24 mouse cellular contexts compared by ENCODE assay signal in the genomic region with DNA sequence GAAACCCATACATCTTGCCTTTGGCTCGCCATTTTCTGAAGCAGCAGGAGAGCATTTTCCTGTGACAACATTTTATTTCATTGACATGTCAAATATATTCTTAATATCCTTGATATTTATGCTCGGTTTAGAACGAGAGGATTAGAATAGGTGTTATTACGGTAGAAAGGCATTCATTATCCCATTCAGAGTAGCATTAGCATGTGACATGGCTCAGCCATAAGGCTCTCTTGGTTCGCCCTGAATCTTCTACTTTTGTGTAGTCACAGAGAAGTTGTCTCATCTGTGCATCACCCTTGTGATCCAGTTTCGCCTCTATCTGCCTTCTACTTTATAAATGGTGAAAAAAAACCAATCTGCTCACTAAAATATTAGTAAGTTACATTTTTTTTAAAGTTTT.
A peak's percentile ranks its signal among the peaks of the same experiment; 100 is the strongest.
DNase-seq lines count a peak whose midpoint lies in the region; ATAC-seq and TF ChIP-seq lines count a peak whose summit lies in the region.
"Had no signal": no experiment of that assay in that cellular context is flagged by ENCODE, and none has a peak within 500 bp of the region (broad histone marks: within the 10 kb centered on the region; RNA-seq: fewer than 3 reads in every experiment).

No protein-coding gene starts in this region.

- H3K9ac ChIP-seq in forebrain, embryonic 13.5 days = no peak overlapping the region
- H3K9ac ChIP-seq in forebrain, embryonic 12.5 days = no peak overlapping the region
- H3K9ac ChIP-seq in forebrain, embryonic 15.5 days (replicated peaks) = no peak overlapping the region
- no peak overlapping the region for H3K9ac ChIP-seq in forebrain, postnatal 0 days
- H3K9ac ChIP-seq in forebrain, embryonic 16.5 days (replicated peaks; ENCODE audit: low read depth, low read length) = no peak overlapping the region
- H3K9ac ChIP-seq in forebrain, embryonic 11.5 days (ENCODE audit: low read length) = no peak overlapping the region

- H3K36me3 ChIP-seq in forebrain, embryonic 13.5 days (ENCODE audit: poor library complexity, severe bottlenecking) = no peaks in the 10 kb centered on the region
- no peaks in the 10 kb centered on the region for H3K36me3 ChIP-seq in forebrain, embryonic 12.5 days (replicated peaks)
- H3K36me3 ChIP-seq in forebrain, embryonic 15.5 days = no peaks in the 10 kb centered on the region
- H3K36me3 ChIP-seq in forebrain, postnatal 0 days (ENCODE audit: insufficient read depth) = no peaks in the 10 kb centered on the region
- no peaks in the 10 kb centered on the region for H3K36me3 ChIP-seq in forebrain, embryonic 16.5 days (ENCODE audit: control insufficient read depth, insufficient read depth)
- H3K36me3 ChIP-seq in forebrain, embryonic 11.5 days (ENCODE audit: control insufficient read depth, insufficient read depth, low read length) = no peaks in the 10 kb centered on the region
- H3K36me3 ChIP-seq: G1E had no signal

- H3K27me3 ChIP-seq in forebrain, embryonic 13.5 days = no peaks in the 10 kb centered on the region
- no peaks in the 10 kb centered on the region for H3K27me3 ChIP-seq in forebrain, embryonic 12.5 days
- H3K27me3 ChIP-seq in forebrain, embryonic 15.5 days = no peaks in the 10 kb centered on the region
- H3K27me3 ChIP-seq in forebrain, postnatal 0 days (ENCODE audit: insufficient read depth, low read length) = no peaks in the 10 kb centered on the region
- H3K27me3 ChIP-seq in forebrain, embryonic 16.5 days (replicated peaks; ENCODE audit: control insufficient read depth, insufficient read depth, low read length) = no peaks in the 10 kb centered on the region
- no peaks in the 10 kb centered on the region for H3K27me3 ChIP-seq in forebrain, embryonic 11.5 days (ENCODE audit: control insufficient read depth, insufficient read depth, low read length)
- H3K27me3 ChIP-seq: CH12.LX had no signal

- no peak overlapping the region for H3K4me2 ChIP-seq in forebrain, embryonic 13.5 days
- H3K4me2 ChIP-seq in forebrain, embryonic 12.5 days = no peak overlapping the region
- no peak overlapping the region for H3K4me2 ChIP-seq in forebrain, embryonic 15.5 days (replicated peaks)
- H3K4me2 ChIP-seq in forebrain, postnatal 0 days (ENCODE audit: low read depth) = no peak overlapping the region
- no peak overlapping the region for H3K4me2 ChIP-seq in forebrain, embryonic 16.5 days (ENCODE audit: low read length)
- H3K4me2 ChIP-seq in forebrain, embryonic 11.5 days (ENCODE audit: low read depth, low read length, severe bottlenecking) = no peak overlapping the region

- H3K27ac ChIP-seq in forebrain, embryonic 13.5 days = no peak overlapping the region
- H3K27ac ChIP-seq in forebrain, embryonic 12.5 days = no peak overlapping the region
- H3K27ac ChIP-seq in forebrain, embryonic 15.5 days (replicated peaks) = no peak overlapping the region
- H3K27ac ChIP-seq in forebrain, postnatal 0 days (ENCODE audit: low read depth, low read length) = no peak overlapping the region
- no peak overlapping the region for H3K27ac ChIP-seq in forebrain, embryonic 16.5 days (ENCODE audit: low read length)
- H3K27ac ChIP-seq in forebrain, embryonic 11.5 days (ENCODE audit: low read depth, low read length) = no peak overlapping the region

- ATAC-seq in forebrain, embryonic 13.5 days = 0 out of 2 replicates have a peak, but pooled peaks have one; percentile 53
- no peak for ATAC-seq in forebrain, embryonic 12.5 days (ENCODE audit: low FRiP score)
- ATAC-seq in forebrain, embryonic 15.5 days (replicated peaks) = 0 out of 2 replicates have a peak, but pooled peaks have one; percentile 29
- ATAC-seq in forebrain, postnatal 0 days = no peak
- ATAC-seq in forebrain, embryonic 16.5 days = peak; percentile 63; the same call in 1 of the 2 replicates
- ATAC-seq in forebrain, embryonic 11.5 days (replicated peaks; ENCODE audit: low FRiP score) = no peak
- ATAC-seq: activated CD4-positive, CD25-positive, alpha-beta regulatory T cell, adult 4 months; CD4-positive, CD25-positive, alpha-beta regulatory T cell, adult 4 months; Patski had no signal

- no peak for TF ChIP-seq POLR2A in brain, embryonic 14.5 days (IDR thresholded peaks at IDR 0.05; ENCODE audit: borderline replicate concordance, extremely low read depth, insufficient read depth, insufficient read length, poor library complexity, severe bottlenecking)

- H3K9me3 ChIP-seq in forebrain, embryonic 13.5 days (replicated peaks) = no peaks in the 10 kb centered on the region
- no peaks in the 10 kb centered on the region for H3K9me3 ChIP-seq in forebrain, embryonic 12.5 days
- no peaks in the 10 kb centered on the region for H3K9me3 ChIP-seq in forebrain, embryonic 15.5 days
- H3K9me3 ChIP-seq in forebrain, postnatal 0 days (ENCODE audit: low read length) = no peaks in the 10 kb centered on the region
- H3K9me3 ChIP-seq in forebrain, embryonic 16.5 days (ENCODE audit: control insufficient read depth, low read length) = no peaks in the 10 kb centered on the region
- no peaks in the 10 kb centered on the region for H3K9me3 ChIP-seq in forebrain, embryonic 11.5 days (ENCODE audit: control insufficient read depth, low read length)

- H3K4me3 ChIP-seq in forebrain, embryonic 13.5 days = no peak overlapping the region
- no peak overlapping the region for H3K4me3 ChIP-seq in forebrain, embryonic 12.5 days (replicated peaks)
- H3K4me3 ChIP-seq in forebrain, embryonic 15.5 days = no peak overlapping the region
- no peak overlapping the region for H3K4me3 ChIP-seq in forebrain, postnatal 0 days (ENCODE audit: low read depth, low read length)
- no peak overlapping the region for H3K4me3 ChIP-seq in forebrain, embryonic 16.5 days (replicated peaks; ENCODE audit: low read length)
- no peak overlapping the region for H3K4me3 ChIP-seq in forebrain, embryonic 11.5 days (ENCODE audit: low read depth, low read length)

- H3K4me1 ChIP-seq in forebrain, embryonic 13.5 days = no peaks in the 10 kb centered on the region
- no peaks in the 10 kb centered on the region for H3K4me1 ChIP-seq in forebrain, embryonic 12.5 days
- no peaks in the 10 kb centered on the region for H3K4me1 ChIP-seq in forebrain, embryonic 15.5 days
- H3K4me1 ChIP-seq in forebrain, postnatal 0 days (ENCODE audit: insufficient read depth) = no peaks in the 10 kb centered on the region
- H3K4me1 ChIP-seq in forebrain, embryonic 16.5 days (replicated peaks; ENCODE audit: control insufficient read depth, insufficient read depth, low read length) = no peaks in the 10 kb centered on the region
- H3K4me1 ChIP-seq in forebrain, embryonic 11.5 days (replicated peaks; ENCODE audit: control insufficient read depth, insufficient read depth, low read length) = no peaks in the 10 kb centered on the region

- DNase-seq in forebrain, postnatal 0 days = no peak
- DNase-seq in forebrain, embryonic 11.5 days (ENCODE audit: low spot score) = no peak
- DNase-seq in brain, embryonic 14.5 days (ENCODE audit: low read depth) = peak; percentile 20
- no peak for DNase-seq in adrenal gland, adult (ENCODE audit: inconsistent age in 2 of 2, low spot score in 1 of 2)
- DNase-seq: adrenal gland, adult 2 months; adrenal gland, adult 8-10 months; adrenal gland, postnatal 10 days; adrenal gland, postnatal 14 days; adrenal gland, postnatal 25 days; adrenal gland, postnatal 36 days; B cell, adult 2 months; cerebellum, adult 11 months; cerebellum, adult 11-12 months; cerebellum, adult 18-20 months; cerebellum, adult 2 months had no signal

- WGBS in forebrain, embryonic 13.5 days = 82% methylated on average over 6 of the region's 6 CpGs
- 85% methylated on average over 6 of the region's 6 CpGs for WGBS in forebrain, embryonic 12.5 days
- whole genome bisulfite sequencing in forebrain, embryonic 15.5 days = 77% methylated on average over 6 of the region's 6 CpGs
- 74% methylated on average over 6 of the region's 6 CpGs for WGBS in forebrain, postnatal 0 days
- WGBS in forebrain, embryonic 16.5 days = 71% methylated on average over 6 of the region's 6 CpGs
- WGBS in forebrain, embryonic 11.5 days = 91% methylated on average over 6 of the region's 6 CpGs

- TF ChIP-seq CTCF in forebrain, postnatal 0 days (IDR thresholded peaks at IDR 0.05; ENCODE audit: low read depth) = no peak
- TF ChIP-seq CTCF in brain, embryonic 14.5 days (IDR thresholded peaks at IDR 0.05; ENCODE audit: borderline replicate concordance, extremely low read depth, insufficient read depth, insufficient read length) = no peak

Comparison
In these comparisons a context has a peak if more than half of its experiments do, and no peak if none do; other contexts are left out.
1. ATAC-seq: peak in forebrain, embryonic 13.5 days (single experiment), forebrain, embryonic 15.5 days (single experiment) and forebrain, embryonic 16.5 days (single experiment); none in forebrain, embryonic 12.5 days (single experiment), forebrain, postnatal 0 days (single experiment) and forebrain, embryonic 11.5 days (single experiment).